Mouse (Mus musculus) B cell, adult 2 months (primary cell): ENCODE data around the gene Mnd1.

Experiments
- DNase-seq, 2 experiments: peaks; one replicate each; pipeline ENCODE4 v3.0.0; 2022

Gene Mnd1

DNA sequence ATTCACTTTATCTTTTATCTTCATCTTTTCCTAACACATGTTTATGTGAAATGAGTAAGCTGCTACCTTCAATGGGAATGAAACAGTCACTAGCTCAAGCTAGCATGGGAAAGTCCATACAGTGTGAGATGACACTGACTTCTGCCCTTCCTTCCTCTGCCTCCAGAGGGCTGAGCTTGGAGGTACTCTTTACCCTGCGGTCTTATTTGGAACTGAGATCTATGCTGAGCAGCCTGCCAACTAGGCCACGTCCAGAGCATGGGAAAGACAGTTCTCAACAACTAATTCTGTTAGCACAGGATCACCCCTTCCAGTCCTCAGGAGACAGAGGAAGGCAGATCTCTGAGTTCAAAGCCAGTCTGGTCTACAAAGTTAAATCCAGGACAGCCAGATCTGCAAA is 64.6 kb downstream of the Mnd1 start:
- DNase-seq: peak; percentile 53 to 62

GRCm38 (mm10) chr3:84086921-84087320 is 68.7 kb downstream of the Mnd1 start:
- DNase-seq: no peak

DNA sequence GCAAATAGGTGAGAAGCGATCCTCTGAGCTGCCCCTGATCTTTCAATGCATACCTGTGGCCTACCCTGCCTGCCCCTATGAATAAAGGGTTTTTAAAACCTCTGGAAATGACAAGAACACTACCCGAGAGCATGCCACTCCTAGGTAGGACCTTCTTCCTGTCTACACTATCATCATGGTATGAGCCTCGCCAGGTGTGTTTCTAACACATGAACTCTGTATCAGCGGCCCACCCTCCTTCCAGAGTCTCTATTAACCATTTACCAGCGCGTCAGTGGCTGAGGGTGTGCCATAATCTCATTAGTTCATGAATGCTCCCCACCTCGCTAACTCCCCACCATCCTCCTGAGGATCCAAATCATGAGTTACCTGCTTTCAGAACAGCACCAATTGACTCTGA is 69.2 kb downstream of the Mnd1 start:
- no peak for DNase-seq

- DNase-seq: no peak
Measured at GRCm38 (mm10) chr3:84085429-84085828, 70.2 kb downstream of the Mnd1 start.

DNA sequence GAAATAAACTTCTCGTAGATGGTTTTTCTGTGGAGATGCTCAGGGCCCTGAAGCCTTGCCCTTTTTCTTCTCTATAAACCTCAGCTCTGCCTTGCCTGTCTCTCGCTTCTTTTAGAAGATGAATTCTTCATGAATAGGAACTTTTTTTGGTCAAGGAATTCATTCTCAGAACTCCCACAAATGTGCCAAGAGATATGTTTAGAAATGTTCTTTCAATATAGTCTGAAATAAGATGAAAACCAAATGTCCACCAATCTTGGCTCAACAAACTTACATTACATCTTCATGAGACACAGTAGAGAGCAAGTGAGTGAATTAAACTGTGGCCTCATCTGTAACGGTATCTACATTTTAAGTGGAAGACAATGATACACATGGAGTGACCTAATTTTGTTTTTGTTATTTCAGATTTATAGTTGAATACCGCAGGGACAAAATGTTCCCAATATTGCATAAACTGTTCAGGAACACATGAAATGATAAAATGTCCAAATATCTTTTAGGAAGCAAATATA is 74.3 kb downstream of the Mnd1 start:
- DNase-seq: no peak

DNA sequence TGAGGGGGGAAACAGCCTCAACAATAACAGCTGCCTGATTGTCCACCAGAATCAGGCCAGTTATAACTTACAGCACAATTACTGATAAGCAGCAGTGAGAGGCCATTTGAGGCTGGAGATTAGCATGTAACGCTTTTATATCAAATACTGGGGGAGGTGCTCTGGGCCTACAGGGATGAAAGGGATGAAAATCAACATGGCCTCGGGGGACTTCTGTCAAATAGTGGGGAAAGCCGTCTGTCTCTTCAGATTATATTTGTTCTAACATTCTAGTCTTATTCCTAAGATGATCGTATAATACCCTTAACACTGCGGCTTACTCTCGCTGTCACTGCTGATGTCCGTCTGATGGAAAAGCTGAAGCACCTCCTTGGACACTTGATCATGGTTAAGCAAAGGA is 75.5 kb downstream of the Mnd1 start:
- DNase-seq: no peak

GRCm38 (mm10) chr3:84077505-84077904 is 78.1 kb downstream of the Mnd1 start:
- DNase-seq: no peak

- DNase-seq: no peak
Measured at GRCm38 (mm10) chr3:84076543-84077332, 78.8 kb downstream of the Mnd1 start.

GRCm38 (mm10) chr3:84075516-84075915 is 80.1 kb downstream of the Mnd1 start:
- peak; percentile 49 to 59 for DNase-seq

- DNase-seq: peak; percentile 30 to 43
Measured at GRCm38 (mm10) chr3:84074777-84075176, 80.8 kb downstream of the Mnd1 start.

- DNase-seq: peak; percentile 54 to 67
Measured at GRCm38 (mm10) chr3:84071641-84072040, 83.9 kb downstream of the Mnd1 start.

GRCm38 (mm10) chr3:84070811-84071210 is 84.8 kb downstream of the Mnd1 start:
- DNase-seq: peak; percentile 40 to 47

DNA sequence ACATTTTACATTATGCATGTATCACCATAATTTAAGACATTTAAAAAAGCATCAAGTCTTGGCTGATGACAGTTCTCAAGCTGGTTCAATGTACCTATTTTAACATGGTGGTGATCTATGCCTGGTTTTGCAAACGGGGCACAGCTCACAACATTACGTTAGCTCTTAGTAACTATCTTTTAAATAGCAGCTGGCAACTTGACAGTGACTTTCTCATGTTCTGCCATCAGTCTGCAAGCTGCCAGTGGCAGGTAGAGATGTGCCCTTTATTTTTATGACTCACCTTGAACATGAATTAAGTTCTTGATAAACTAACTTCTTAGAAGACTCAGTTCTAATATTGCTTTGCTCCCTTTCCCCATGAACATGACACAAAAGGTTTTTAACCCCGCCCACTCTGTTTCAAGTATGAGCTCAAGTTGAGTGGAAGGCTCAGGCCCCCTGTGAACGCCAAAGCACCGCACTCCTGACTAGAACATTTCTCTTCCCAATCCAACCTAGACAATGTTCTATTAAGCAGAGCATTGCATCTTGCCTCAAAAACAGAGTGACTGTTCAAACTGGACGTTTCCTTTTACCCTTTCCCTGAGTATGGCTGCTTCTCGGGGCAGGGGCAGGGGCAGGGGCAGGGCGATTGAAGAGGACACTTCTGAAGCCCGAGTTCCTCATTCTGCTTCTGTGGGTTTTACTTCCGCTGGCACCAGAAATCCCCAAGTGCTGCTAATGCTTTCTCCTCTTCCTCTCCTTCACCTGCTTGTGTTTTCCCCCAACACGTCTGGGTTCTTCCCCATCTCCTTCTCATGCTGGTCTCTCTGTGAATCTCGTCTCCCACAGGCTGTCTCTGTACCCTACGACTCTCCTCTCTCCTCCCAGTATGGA is 86.5 kb downstream of the Mnd1 start:
- DNase-seq: peak; percentile 72 to 79

DNA sequence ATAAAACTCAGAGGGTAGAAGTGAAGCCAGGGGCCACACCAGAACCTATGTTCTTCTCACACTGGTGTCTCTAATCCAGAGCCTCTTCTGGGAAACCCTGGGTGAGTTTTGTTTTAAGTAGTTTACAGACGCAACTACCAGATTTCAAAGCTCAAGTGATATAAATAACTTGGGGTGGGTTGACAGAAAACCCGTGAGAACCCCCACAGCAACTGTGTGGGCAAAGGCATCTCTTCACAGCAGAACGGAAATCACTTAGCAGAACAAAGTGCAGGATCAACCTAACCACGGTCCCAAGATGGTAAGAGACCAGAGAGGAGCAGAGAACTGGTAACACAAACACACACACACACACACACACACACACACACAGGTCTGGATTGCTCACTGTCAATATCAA is 89.8 kb downstream of the Mnd1 start:
- DNase-seq: peak; percentile 43 to 51

- DNase-seq: peak; percentile 21 to 38
Measured at GRCm38 (mm10) chr3:84063369-84063914, 92.1 kb downstream of the Mnd1 start.

DNA sequence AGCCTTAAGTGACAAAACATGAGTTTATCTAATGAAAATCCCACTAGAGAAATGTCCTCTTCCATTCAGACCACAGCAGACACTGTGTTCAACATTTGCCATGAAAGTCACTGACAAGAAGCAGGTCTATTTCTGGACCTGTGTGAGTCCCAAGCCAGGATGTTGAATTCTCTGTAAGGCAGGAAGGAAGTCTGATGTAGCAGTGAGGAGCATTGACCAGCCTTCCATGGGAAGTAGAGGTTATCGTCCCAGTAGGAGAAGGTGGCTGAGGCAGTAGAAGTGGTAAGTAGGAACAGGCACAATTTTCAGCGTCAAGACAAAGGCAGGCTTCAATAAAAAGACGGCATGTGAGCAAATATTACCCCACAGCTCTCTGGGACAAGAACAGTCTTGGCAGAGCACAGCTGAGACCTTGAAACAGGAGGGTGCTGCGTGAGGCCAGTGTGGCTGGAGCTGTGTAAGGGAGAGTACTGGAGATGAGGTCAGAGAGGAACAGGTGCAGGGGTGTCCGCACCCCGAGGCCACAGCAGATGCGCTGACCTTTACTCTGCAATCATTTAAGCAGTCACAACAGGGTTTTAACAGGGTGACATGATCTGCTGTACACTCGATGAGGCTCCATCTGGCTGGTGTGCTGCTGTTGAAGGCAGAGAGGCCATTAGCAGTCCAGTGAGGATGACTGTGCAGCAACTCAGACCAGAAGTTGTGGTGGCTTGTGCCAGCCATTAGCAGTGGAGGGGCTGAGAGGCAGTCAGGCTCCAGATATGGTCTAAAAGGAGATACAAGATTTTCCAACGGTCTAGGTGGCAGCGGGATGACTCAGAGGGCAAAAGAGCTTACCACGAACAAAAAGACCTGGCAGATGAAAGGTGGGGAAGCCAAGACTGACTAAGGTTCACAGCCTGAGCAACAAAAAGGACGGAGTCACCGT is 93.8 kb downstream of the Mnd1 start:
- DNase-seq: no peak

DNA sequence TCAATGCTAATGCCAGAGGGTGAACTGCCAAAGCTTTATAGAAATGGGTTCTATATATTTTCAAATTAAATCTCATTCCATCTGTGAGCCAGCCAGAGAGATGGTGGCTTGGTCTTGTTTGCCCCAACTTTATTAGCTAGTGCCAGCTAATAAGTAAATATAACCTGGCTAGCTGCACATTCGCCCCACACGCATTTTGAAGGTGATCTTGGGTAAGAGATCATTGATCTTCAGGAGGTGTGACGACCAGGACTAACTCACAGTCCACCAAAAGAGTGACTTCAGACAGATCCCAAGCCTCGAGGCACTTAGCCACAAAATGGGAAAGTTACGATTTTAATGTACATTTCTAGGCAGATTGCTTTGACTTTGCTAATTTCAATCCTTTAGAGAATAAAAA is 94.6 kb downstream of the Mnd1 start:
- no peak for DNase-seq

DNA sequence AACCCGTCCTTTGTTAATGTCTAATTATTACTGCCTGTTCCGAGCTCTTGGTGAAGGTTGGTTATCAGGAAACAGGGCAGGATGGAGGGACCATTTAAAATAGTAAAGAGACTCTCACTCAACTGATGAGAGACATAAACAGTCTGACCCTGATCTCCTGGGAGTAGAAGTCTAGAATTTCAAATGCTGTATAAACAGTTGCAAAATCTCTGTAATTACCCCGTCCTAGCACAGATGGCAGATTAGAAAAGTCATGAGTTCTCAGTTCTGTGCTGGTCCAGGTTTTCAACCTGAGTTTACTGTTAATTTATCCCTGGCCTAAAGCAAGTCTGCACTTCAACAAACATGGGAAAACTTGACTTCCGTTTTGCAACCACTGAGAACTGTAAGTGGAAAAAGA is 95.5 kb downstream of the Mnd1 start:
- DNase-seq: no peak

DNA sequence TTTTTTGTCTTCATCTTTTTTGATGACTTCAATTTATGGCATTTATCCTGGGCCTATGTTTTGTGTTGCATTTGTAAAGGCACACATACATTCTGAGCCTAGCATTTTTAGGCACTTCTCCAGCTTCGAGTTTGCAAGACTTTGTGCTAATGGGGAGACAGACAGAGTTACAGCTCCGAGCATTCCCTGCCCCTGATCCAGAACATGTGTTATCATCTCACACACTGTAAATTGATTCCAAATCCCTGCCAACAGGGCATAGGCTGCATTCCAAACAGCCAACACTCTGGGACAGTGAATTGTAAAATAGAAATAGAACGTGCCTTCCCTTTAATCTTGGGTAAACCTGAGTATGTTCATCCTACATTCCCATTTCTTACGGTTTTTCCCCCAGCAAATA is 95.9 kb downstream of the Mnd1 start:
- DNase-seq: no peak

GRCm38 (mm10) chr3:84059261-84059660 is 96.3 kb downstream of the Mnd1 start:
- no peak for DNase-seq

DNA sequence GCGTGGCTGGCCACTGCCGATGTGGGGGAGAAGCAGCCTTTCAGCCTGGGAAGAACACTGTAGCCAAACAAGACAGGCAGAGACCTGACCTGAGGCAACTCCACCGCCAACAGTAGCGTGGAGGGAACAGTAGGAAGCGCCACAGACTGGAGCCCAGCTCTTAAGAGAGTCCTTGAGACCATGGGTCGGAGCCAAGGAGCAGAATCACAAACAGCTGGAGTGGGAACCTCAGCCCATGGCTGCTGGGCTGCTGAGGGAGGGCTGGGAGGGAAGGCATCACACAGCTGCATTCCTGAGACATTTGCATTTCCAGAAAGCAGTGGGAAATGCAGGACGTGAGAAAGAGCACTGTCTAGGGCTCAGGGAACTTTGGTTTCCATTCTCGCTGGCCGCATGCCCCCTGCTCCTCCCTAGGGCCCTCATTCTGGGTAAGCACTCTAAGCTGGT is 106.8 kb downstream of the Mnd1 start:
- no peak for DNase-seq

GRCm38 (mm10) chr3:84046206-84046605 is 109.4 kb downstream of the Mnd1 start:
- peak; percentile 50 to 64 for DNase-seq
